Mouse (Mus musculus) kidney, postnatal 25 days (tissue): Measurements from ENCODE around the gene Spink8.
A peak's percentile ranks its signal among the peaks of the same experiment; 100 is the strongest.
"Not testable (repeated sequence)": the region's sequence is repeated elsewhere in the genome, so short reads cannot be mapped to it uniquely, and the experiment has no call there.

Experiments
- DNase-seq, 2 experiments: peaks; one replicate each; pipeline ENCODE4 v3.0.0; 2021; ENCODE audit warnings: mixed read lengths in 2 of 2

The Spink8 gene

GRCm38 (mm10) chr9:109811980-109812379 is at the start of gene Spink8:
TSS of gene Spink8 (plus strand) at chr9:109812280.
- DNase-seq, result no peak

GRCm38 (mm10) chr9:109766841-109767240 is 45.2 kb upstream of the Spink8 start:
- not testable (repeated sequence) for DNase-seq

GRCm38 (mm10) chr9:109790570-109790969 is 21.5 kb upstream of the Spink8 start, which contains the start of gene Fbxw27:
TSS of gene Fbxw27 (minus strand) at chr9:109790670.
- DNase-seq, result not testable (repeated sequence)

GRCm38 (mm10) chr9:109795221-109795620 is 16.9 kb upstream of the Spink8 start:
- no peak for DNase-seq

GRCm38 (mm10) chr9:109795811-109796210 is 16.3 kb upstream of the Spink8 start:
- DNase-seq, result no peak

GRCm38 (mm10) chr9:109798051-109798450 is 14.0 kb upstream of the Spink8 start:
- DNase-seq, result peak in 1 of 2 experiments; percentile 25

- DNase-seq, result peak in 1 of 2 experiments; percentile 4
These were observed 6.5 kb upstream of the Spink8 start for GRCm38 (mm10) chr9:109805596-109805995.

- no peak for DNase-seq
These were observed 5.8 kb upstream of the Spink8 start for GRCm38 (mm10) chr9:109806260-109806659.

GRCm38 (mm10) chr9:109806695-109807293 is 5.3 kb upstream of the Spink8 start:
- no peak for DNase-seq

GRCm38 (mm10) chr9:109807898-109808297 is 4.2 kb upstream of the Spink8 start:
- DNase-seq, result no peak

- no peak for DNase-seq
These were observed 1.3 kb downstream of the Spink8 start for GRCm38 (mm10) chr9:109813424-109813823.

GRCm38 (mm10) chr9:109816341-109816740 is 4.3 kb downstream of the Spink8 start:
- no peak for DNase-seq

- no peak for DNase-seq
These were observed 13.7 kb downstream of the Spink8 start for GRCm38 (mm10) chr9:109825739-109826138.

GRCm38 (mm10) chr9:109826181-109826580 is 14.1 kb downstream of the Spink8 start:
- DNase-seq, result no peak

GRCm38 (mm10) chr9:109832391-109833087 is 20.5 kb downstream of the Spink8 start, which contains the start of gene Nme6:
TSS of gene Nme6 (plus strand) at chr9:109832749.
- DNase-seq, result peak; percentile 91

- DNase-seq, result no peak
These were observed 21.0 kb downstream of the Spink8 start for GRCm38 (mm10) chr9:109833088-109833412.

GRCm38 (mm10) chr9:109849312-109849758 is 37.3 kb downstream of the Spink8 start, which contains the start of gene Camp:
TSS of gene Camp (minus strand) at chr9:109849617.
- DNase-seq, result peak; percentile 6 to 51

GRCm38 (mm10) chr9:109850099-109850498 is 38.0 kb downstream of the Spink8 start:
- no peak for DNase-seq

- no peak for DNase-seq
These were observed 42.3 kb downstream of the Spink8 start for GRCm38 (mm10) chr9:109854341-109854740.

GRCm38 (mm10) chr9:109855947-109856346 is 43.9 kb downstream of the Spink8 start:
- DNase-seq, result no peak

- peak; percentile 75 to 86 for DNase-seq
These were observed 50.4 kb downstream of the Spink8 start for GRCm38 (mm10) chr9:109862397-109863044.

- DNase-seq, result no peak
These were observed 51.0 kb downstream of the Spink8 start for GRCm38 (mm10) chr9:109863085-109863484.

- no peak for DNase-seq
These were observed 54.1 kb downstream of the Spink8 start for GRCm38 (mm10) chr9:109866218-109866617.
